Mouse (Mus musculus) embryonic facial prominence, embryonic 14.5 days (tissue): Measurements from ENCODE around the gene Pdk2. TPM values are rescaled to one million over a fixed set of nuclear protein-coding genes. Genes with fewer than 3 reads are reported as not detected.

Experiments
- ATAC-seq: fragments of 200-750 bp; cut with Nextera tagmentation; 2 replicates; pipeline ENCODE4 v1.8.0; 2017; ENCODE audit warnings: low read depth, moderate number of reproducible peaks, moderate TSS enrichment
- DNase-seq: peaks from one replicate; pipeline ENCODE4 v3.0.0-alpha.2; 2015; ENCODE audit warnings: low spot score
- H3K27ac ChIP-seq: fragments of 300-500 bp; sonication (generic); replicated peaks from 2 replicates; pipeline ENCODE4 v1.5.1; 2014; ENCODE audit warnings: low read depth, mild to moderate bottlenecking, low read length, moderate library complexity
- H3K27me3 ChIP-seq: fragments of 300-500 bp; sonication (generic); replicated peaks from 2 replicates; pipeline ENCODE4 v1.6.1; 2014; ENCODE audit warnings: low read length; ENCODE audit not compliant: control insufficient read depth, insufficient read depth
- H3K36me3 ChIP-seq: fragments of 300-500 bp; sonication (generic); 2 replicates; pipeline ENCODE4 v1.6.1; 2014; ENCODE audit warnings: low read length, mixed read lengths; ENCODE audit not compliant: control insufficient read depth, insufficient read depth
- H3K4me1 ChIP-seq: fragments of 300-500 bp; sonication (generic); 2 replicates; pipeline ENCODE4 v1.6.1; 2014; ENCODE audit warnings: antibody characterized with exemption, low read length; ENCODE audit not compliant: control insufficient read depth, insufficient read depth
- H3K4me2 ChIP-seq: fragments of 300-500 bp; sonication (generic); 2 replicates; pipeline ENCODE4 v1.6.1; 2014; ENCODE audit warnings: low read depth, mild to moderate bottlenecking, low read length, moderate library complexity, mixed read lengths
- H3K4me3 ChIP-seq: fragments of 300-500 bp; sonication (generic); 2 replicates; pipeline ENCODE4 v1.5.1; 2014; ENCODE audit warnings: low read depth, mild to moderate bottlenecking, low read length
- H3K9ac ChIP-seq: fragments of 300-500 bp; sonication (generic); 2 replicates; pipeline ENCODE4 v1.6.1; 2014; ENCODE audit warnings: low read depth, mild to moderate bottlenecking, low read length, moderate library complexity, mixed read lengths
- H3K9me3 ChIP-seq: fragments of 300-500 bp; sonication (generic); 2 replicates; pipeline ENCODE4 v1.6.1; 2016; ENCODE audit warnings: low read length; ENCODE audit not compliant: control insufficient read depth
- WGBS: fragments of 180-500 bp; shearing (Covaris S2); extraction: QIAGEN DNeasy Blood & Tissue Kit; methylation state at CpG from one replicate; pipeline ENCODE4 v1.1.7; 2014; 5-methylcytosine and 5-hydroxymethylcytosine counted together
- polyA plus RNA-seq: library from polyadenylated mRNA; unstranded; fragments of >200 nt; fragmentation: Nextera tagmentation; extraction: Ambion mirVana; gene quantifications from 2 replicates; pipeline ENCODE4 v1.2.1, GENCODE M21; 2014

The Pdk2 gene
- polyA plus RNA-seq, 1 experiment from 2014 or later = 41.6 TPM

DNA sequence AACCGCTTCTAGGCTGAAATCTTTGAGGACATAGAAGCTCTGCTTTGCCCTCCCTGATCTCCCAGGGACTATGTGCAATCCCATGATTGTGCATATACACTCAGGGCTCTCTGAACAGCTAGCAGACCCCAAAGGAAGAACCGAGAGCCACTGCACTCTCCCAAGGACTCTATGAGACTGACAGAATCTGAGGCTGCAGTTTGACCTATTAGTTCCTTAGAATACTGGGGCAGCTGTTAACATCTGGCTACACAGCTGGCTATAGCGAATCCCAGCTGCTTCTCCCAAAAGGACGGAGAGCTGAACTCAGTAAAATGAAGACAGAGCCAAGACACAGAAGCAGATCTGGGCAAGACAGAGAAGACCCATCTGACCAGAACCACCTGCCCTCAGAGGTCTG is 32.7 kb upstream of the Pdk2 start:
- WGBS = 60% methylated on average over 4 of the region's 4 CpGs
- DNase-seq (no peak), ATAC-seq (no peak)
- Histone ChIP-seq H3K4me1 (peaks cover 13% of the 10 kb centered on the region), H3K27ac (no peak overlapping the region), H3K27me3 (peaks cover 30% of the 10 kb centered on the region), H3K36me3 (no peaks in the 10 kb centered on the region), H3K9me3 (no peaks in the 10 kb centered on the region), H3K4me3 (no peak overlapping the region), H3K4me2 (no peak overlapping the region), H3K9ac (no peak overlapping the region)

DNA sequence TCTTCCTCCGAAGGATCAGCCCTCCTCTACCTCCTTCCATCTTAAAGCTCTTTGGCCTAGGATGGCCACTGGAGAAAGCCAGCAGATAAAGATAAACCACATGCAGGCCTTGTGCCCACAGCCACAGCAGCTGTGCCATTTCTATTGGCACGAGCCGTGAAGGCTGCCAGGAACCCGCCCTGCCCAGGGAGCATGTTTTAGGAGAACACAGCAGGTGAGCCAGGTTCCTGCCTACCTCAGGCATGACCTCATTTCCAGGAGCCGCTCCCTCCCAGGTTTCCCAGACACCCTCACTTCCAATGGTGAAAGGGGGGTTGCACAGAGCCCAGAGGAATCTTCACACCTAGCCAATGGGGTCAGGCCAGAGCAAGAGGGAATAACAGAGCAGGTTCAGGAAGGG is 31.6 kb upstream of the Pdk2 start:
- Histone ChIP-seq H3K4me1 (peaks cover 13% of the 10 kb centered on the region), H3K9ac (no peak overlapping the region), H3K27ac (no peak overlapping the region), H3K4me2 (no peak overlapping the region), H3K9me3 (no peaks in the 10 kb centered on the region), H3K27me3 (peaks cover 30% of the 10 kb centered on the region), H3K36me3 (no peaks in the 10 kb centered on the region), H3K4me3 (no peak overlapping the region)
- WGBS = 61% methylated on average over 5 of the region's 5 CpGs
- ATAC-seq = no peak
- no peak for DNase-seq

DNA sequence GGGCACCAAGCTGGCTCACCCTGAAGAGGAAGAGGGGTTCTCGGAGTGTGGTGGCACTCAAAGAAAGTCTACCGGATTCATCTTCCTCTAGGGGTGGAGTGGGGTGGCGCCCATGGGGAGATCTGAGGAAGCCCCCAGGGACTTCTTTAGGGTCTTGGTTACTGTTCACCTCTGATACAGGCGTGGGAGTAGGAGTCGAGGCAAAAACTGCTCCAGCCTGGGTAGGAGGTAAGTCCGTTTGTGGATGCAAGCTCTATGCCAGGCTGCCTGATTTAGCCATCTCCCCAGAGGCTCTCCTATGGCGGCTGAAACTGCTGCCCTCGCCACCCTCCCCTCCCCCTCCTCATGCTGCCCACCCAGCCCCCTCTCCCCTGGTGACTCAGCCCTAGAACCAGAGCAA is 31.0 kb upstream of the Pdk2 start:
- DNase-seq (no peak), ATAC-seq (no peak)
- H3K27me3 ChIP-seq = peaks cover 28% of the 10 kb centered on the region
- no peaks in the 10 kb centered on the region for H3K36me3 ChIP-seq
- H3K9me3 ChIP-seq = no peaks in the 10 kb centered on the region
- peaks cover 13% of the 10 kb centered on the region for H3K4me1 ChIP-seq
- no peak overlapping the region for H3K9ac ChIP-seq
- 66% methylated on average over 8 of the region's 8 CpGs for WGBS
- H3K4me3 ChIP-seq = no peak overlapping the region
- no peak overlapping the region for H3K4me2 ChIP-seq
- no peak overlapping the region for H3K27ac ChIP-seq

DNA sequence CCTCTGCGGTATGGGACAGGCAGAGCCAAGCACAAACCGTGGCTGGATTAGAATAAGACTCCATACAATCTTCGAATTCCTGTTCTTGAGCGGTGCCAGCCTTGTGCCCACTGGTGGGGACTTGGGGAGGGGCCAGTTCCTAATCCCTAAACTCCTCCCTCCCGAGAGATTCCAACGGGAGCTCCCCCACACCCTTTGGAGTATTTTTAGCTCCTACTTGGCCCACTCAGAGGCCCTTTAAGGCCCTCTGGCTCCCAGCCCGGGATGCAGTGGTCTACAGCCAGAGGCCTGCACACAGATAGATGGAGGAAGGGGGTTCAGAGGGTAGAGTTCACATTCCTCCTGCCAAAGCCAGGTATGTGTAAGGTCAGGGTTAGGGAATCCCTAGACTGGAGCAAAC is 30.1 kb upstream of the Pdk2 start:
- ATAC-seq = peak; percentile 27; the same call in 1 of the 2 replicates
- H3K27ac ChIP-seq = peak overlapping the region; percentile 12; the same call in 1 of the 2 replicates
- no peak overlapping the region; the same call in 1 of the 2 replicates for H3K4me2 ChIP-seq
- H3K9me3 ChIP-seq = no peaks in the 10 kb centered on the region
- peak; percentile 71 for DNase-seq
- no peaks in the 10 kb centered on the region for H3K36me3 ChIP-seq
- peaks cover 13% of the 10 kb centered on the region for H3K4me1 ChIP-seq
- H3K9ac ChIP-seq = no peak overlapping the region
- 34% methylated on average over 7 of the region's 7 CpGs for WGBS
- H3K27me3 ChIP-seq = peaks cover 20% of the 10 kb centered on the region; the same call in 1 of the 2 replicates
- H3K4me3 ChIP-seq = no peak overlapping the region

DNA sequence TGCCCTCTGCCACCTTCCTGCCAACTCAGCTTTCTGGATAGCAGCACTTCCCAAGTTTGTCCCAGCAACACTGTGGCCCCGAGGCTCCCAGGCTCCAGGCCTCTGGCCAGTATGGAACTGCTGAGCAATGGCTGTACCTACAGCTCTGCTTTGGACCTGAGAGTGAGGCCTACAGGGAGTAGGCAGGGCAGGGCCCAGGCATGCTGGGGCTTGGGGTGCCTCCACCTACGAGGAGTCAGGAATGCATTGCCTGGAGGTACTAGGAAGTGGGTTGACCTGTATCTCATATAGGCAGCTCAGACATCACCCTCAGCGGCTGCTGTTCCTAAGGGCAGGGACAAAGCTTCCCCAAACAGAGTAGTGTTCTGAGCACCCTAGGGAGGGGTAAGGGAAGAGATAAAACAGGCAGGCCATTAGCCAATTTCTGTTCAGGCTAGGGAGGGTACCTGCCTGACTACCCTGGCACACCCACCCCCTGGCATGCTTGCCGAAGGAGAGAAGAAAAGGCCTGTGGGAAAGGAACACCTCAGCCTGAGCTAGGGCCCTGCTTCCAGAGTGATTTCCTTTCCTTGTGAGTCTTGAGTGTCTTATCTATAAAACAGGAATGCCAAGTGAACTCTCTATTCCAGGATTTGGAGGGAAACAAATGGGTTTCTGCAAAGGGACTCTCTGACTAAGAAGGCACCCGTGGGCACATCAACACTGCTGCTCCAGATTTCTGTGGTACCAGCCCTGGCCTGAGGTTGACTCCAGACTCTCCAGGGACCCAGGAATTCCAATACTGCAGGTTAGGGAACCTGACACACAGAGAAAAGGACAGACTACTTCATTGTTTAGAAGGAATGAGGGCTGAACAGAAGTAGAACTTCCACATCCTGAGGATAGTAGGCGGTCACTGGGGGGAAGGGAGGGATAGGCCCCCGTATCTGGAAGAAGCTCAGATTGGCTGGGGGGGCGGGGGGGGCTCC is 29.3 kb upstream of the Pdk2 start:
- H3K4me2 ChIP-seq = no peak overlapping the region
- peak; percentile 51 for DNase-seq
- WGBS = 64% methylated on average over 7 of the region's 8 CpGs
- H3K4me3 ChIP-seq = no peak overlapping the region
- peak; percentile 53; the same call in 1 of the 2 replicates for ATAC-seq
- 0 out of 2 replicates have a peak, but pooled peaks cover 4% of the 10 kb centered on the region for H3K36me3 ChIP-seq
- 0 out of 2 replicates have a peak, but pooled peaks cover 13% of the 10 kb centered on the region for H3K27me3 ChIP-seq
- H3K4me1 ChIP-seq = peaks cover 13% of the 10 kb centered on the region
- H3K9me3 ChIP-seq = no peaks in the 10 kb centered on the region
- H3K27ac ChIP-seq = peak overlapping the region; percentile 57
- H3K9ac ChIP-seq = no peak overlapping the region

DNA sequence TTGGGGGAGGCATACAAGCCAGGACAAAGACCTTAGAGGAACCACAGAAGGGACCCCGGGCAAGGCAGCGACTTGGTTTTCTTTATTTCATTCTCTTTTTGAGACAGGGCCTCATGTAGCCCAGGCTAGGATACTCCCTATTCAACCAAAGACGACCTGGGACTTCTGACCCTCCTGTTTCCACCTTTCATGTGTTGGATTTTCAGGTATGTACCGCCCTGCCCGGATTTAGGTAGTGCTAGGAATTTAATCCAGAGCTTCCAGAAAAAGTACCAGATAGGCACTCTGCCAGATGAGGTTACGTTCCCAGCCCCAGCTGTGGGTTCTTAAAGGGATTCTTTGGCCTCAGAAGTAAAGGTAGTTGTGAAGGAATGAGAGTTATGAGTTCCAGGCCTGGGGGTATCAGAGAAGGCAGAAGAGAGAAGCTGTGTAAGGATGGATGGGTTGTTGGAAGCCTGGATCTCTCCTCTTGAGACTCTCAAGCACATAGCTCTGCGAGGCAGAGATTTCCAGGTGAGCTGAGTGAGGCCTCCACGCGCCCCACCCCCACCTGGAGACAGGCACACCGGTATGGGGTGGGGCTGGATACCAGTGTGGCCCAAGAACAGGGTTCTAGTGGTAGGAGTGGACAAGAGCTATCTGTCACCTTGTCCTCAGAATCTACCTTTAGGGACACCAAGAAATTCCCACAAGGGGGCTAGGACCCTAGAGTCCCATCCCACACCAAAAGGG is 28.2 kb upstream of the Pdk2 start:
- DNase-seq (no peak), ATAC-seq (no peak)
- Histone ChIP-seq H3K9ac (no peak overlapping the region), H3K27me3 (0 out of 2 replicates have a peak, but pooled peaks cover 4% of the 10 kb centered on the region), H3K27ac (0 out of 2 replicates have a peak overlapping the region, but pooled peaks have one; percentile 28), H3K9me3 (no peaks in the 10 kb centered on the region), H3K4me2 (no peak overlapping the region), H3K36me3 (0 out of 2 replicates have a peak, but pooled peaks cover 4% of the 10 kb centered on the region), H3K4me3 (no peak overlapping the region), H3K4me1 (peaks cover 13% of the 10 kb centered on the region)
- 78% methylated on average over 10 of the region's 10 CpGs for WGBS

GRCm38 (mm10) chr11:95056768-95057501 is 15.8 kb upstream of the Pdk2 start:
- no peaks in the 10 kb centered on the region for H3K4me1 ChIP-seq
- no peaks in the 10 kb centered on the region for H3K36me3 ChIP-seq
- DNase-seq (no peak), ATAC-seq (peak; percentile 33; the same call in 1 of the 2 replicates)
- WGBS = 25% methylated on average over 18 of the region's 19 CpGs
- H3K4me2 ChIP-seq = no peak overlapping the region
- no peaks in the 10 kb centered on the region for H3K9me3 ChIP-seq
- no peak overlapping the region for H3K4me3 ChIP-seq
- H3K27me3 ChIP-seq = no peaks in the 10 kb centered on the region
- no peak overlapping the region for H3K27ac ChIP-seq
- H3K9ac ChIP-seq = no peak overlapping the region

DNA sequence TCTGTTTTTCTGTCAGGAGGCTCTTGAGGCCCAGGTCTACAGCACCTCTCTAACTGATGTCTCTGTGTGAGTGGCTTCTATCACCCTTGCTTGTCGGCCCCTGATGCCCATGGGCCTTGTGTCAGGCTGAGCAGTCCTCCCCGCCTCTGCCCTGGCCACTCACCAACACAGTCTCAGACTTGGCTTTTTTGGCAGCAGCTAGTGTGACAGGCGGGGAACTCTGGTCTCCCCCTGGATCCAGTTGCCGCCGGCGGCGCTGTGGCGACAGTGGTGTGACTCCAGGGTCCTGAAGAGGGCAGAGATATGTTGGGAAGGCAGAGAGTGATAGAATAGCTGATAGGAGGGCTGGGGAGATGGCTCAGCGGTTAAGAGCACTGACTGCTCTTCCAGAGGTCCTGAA is 11.9 kb upstream of the Pdk2 start:
- no peak overlapping the region for H3K27ac ChIP-seq
- no peak overlapping the region for H3K4me3 ChIP-seq
- H3K4me2 ChIP-seq = no peak overlapping the region
- H3K4me1 ChIP-seq = no peaks in the 10 kb centered on the region
- H3K9ac ChIP-seq = no peak overlapping the region
- no peaks in the 10 kb centered on the region for H3K27me3 ChIP-seq
- DNase-seq (no peak), ATAC-seq (no peak)
- WGBS = 86% methylated on average over 9 of the region's 9 CpGs
- H3K9me3 ChIP-seq = no peaks in the 10 kb centered on the region
- no peaks in the 10 kb centered on the region for H3K36me3 ChIP-seq
